Mouse (Mus musculus) CH12.LX (cell line): ENCODE measurements at regions not wholly inside any gene's neighbourhood (a gene's known extent, or its start where the extent isn't known, plus 50 kb on each side); places are given as distances from the start of the nearest gene placed in this dataset.

ENCODE experiments used
- DNase-seq: peaks from one replicate; pipeline ENCODE4 v3.0.0-alpha.2; 2013; ENCODE audit errors: extremely low read depth
- H3K27ac ChIP-seq: 2 replicates; pipeline ENCODE4 v1.5.1; 2012; ENCODE audit warnings: low read depth, mild to moderate bottlenecking, control low read depth, moderate library complexity; ENCODE audit not compliant: insufficient read depth
- H3K27me3 ChIP-seq: replicated peaks from 2 replicates; pipeline ENCODE3; 2012; ENCODE audit warnings: inconsistent platforms
- H3K36me3 ChIP-seq, 2 experiments: replicated peaks in 1 of 2; 2 replicates each; pipeline versions ENCODE3 to v1.6.1; 2012; ENCODE audit warnings: inconsistent platforms in 1 of 2, low read length in 1 of 2, mild to moderate bottlenecking in 1 of 2, mixed read lengths in 1 of 2, moderate library complexity in 1 of 2; ENCODE audit not compliant: control insufficient read depth in 1 of 2, insufficient read depth in 1 of 2
- H3K4me1 ChIP-seq, 2 experiments: 2 replicates each; pipeline ENCODE4 v1.6.1; 2012; ENCODE audit warnings: inconsistent platforms in 1 of 2, moderate library complexity in 1 of 2; ENCODE audit not compliant: insufficient read depth in 2 of 2, control insufficient read depth in 1 of 2
- H3K4me2 ChIP-seq: 2 replicates; pipeline ENCODE4 v1.6.1; 2012; ENCODE audit warnings: low read depth, mild to moderate bottlenecking, control low read depth; ENCODE audit not compliant: poor library complexity, insufficient read depth, severe bottlenecking
- H3K4me3 ChIP-seq, 3 experiments: fragments of 150-350 bp in 1 of 3; sonication (generic) in 1 of 3; replicated peaks in 1 of 3; 2 replicates each; pipeline versions ENCODE3 to v1.5.1; 2011 to 2012; ENCODE audit warnings: low read depth in 2 of 3, low read length in 2 of 3, mild to moderate bottlenecking in 2 of 3, moderate library complexity in 2 of 3, control low read depth in 1 of 3, improper control_type of control experiment in 1 of 3, inconsistent platforms in 1 of 3, mixed read lengths in 1 of 3; ENCODE audit not compliant: poor library complexity in 1 of 3
- H3K79me2 ChIP-seq: replicated peaks from 2 replicates; pipeline ENCODE4 v1.6.1; 2012; ENCODE audit warnings: mild to moderate bottlenecking, moderate library complexity; ENCODE audit not compliant: control insufficient read depth, poor library complexity, insufficient read depth, severe bottlenecking; ENCODE audit errors: extremely low read depth
- H3K9ac ChIP-seq: 2 replicates; pipeline ENCODE4 v1.6.1; 2012; ENCODE audit warnings: low read depth, mild to moderate bottlenecking, control low read depth, moderate library complexity; ENCODE audit not compliant: insufficient read depth
- H3K9me3 ChIP-seq: replicated peaks from 2 replicates; pipeline ENCODE3; 2012; ENCODE audit warnings: low read length, inconsistent platforms, mixed read lengths
- BHLHE40 ChIP-seq: IDR thresholded peaks from 2 replicates; pipeline ENCODE4 v1.6.1; 2011; ENCODE audit warnings: mild to moderate bottlenecking, low read depth, low read length, improper control_type of control experiment
- CHD2 ChIP-seq: IDR thresholded peaks from 2 replicates; pipeline ENCODE4 v1.6.1; 2011; ENCODE audit warnings: low read length, improper control_type of control experiment
- CTCF ChIP-seq, 2 experiments: IDR thresholded peaks in 1 of 2; conservative IDR thresholded peaks in 1 of 2; 2 replicates each; pipeline ENCODE4 v1.5.1; 2011 to 2012; ENCODE audit warnings: low read depth in 2 of 2, low read length in 2 of 2, improper control_type of control experiment in 1 of 2, inconsistent platforms in 1 of 2, mild to moderate bottlenecking in 1 of 2, moderate library complexity in 1 of 2
- E2F4 ChIP-seq: IDR thresholded peaks from 2 replicates; pipeline ENCODE4 v1.6.1; 2011; ENCODE audit warnings: low read depth, low read length, improper control_type of control experiment; ENCODE audit not compliant: insufficient replicate concordance
- ELF1 ChIP-seq: IDR thresholded peaks from 2 replicates; pipeline ENCODE4 v1.6.1; 2014; ENCODE audit warnings: low read depth, mild to moderate bottlenecking, inconsistent platforms, low read length, improper control_type of control experiment
- EP300 ChIP-seq: IDR thresholded peaks from 2 replicates; pipeline ENCODE4 v1.6.1; 2011; ENCODE audit warnings: low read length, improper control_type of control experiment
- ETS1 ChIP-seq: conservative IDR thresholded peaks from 2 replicates; pipeline ENCODE4 v1.6.1; 2012; ENCODE audit warnings: low read depth, mild to moderate bottlenecking, inconsistent platforms, low read length, improper control_type of control experiment, moderate library complexity
- IRF4 ChIP-seq: IDR thresholded peaks from 2 replicates; pipeline ENCODE4 v1.6.1; 2014; ENCODE audit warnings: low read depth, mild to moderate bottlenecking, inconsistent platforms, low read length, improper control_type of control experiment
- JUN ChIP-seq: IDR thresholded peaks from 2 replicates; pipeline ENCODE4 v1.6.1; 2011; ENCODE audit warnings: low read depth, mild to moderate bottlenecking, low read length, improper control_type of control experiment, moderate library complexity; ENCODE audit not compliant: insufficient read depth
- JUND ChIP-seq: conservative IDR thresholded peaks from 2 replicates; pipeline ENCODE4 v1.6.1; 2011; ENCODE audit warnings: low read depth, low read length, improper control_type of control experiment
- KAT2A ChIP-seq: IDR thresholded peaks from 2 replicates; pipeline ENCODE4 v1.6.1; 2012; ENCODE audit warnings: low read length, improper control_type of control experiment, inconsistent platforms; ENCODE audit not compliant: insufficient replicate concordance
- MAX ChIP-seq: IDR thresholded peaks from 2 replicates; pipeline ENCODE4 v1.6.1; 2011; ENCODE audit warnings: low read length, improper control_type of control experiment
- MAZ ChIP-seq: IDR thresholded peaks from 2 replicates; pipeline ENCODE4 v1.6.1; 2012; ENCODE audit warnings: low read depth, mild to moderate bottlenecking, inconsistent platforms, low read length, improper control_type of control experiment, moderate library complexity
- MEF2A ChIP-seq: IDR thresholded peaks from 2 replicates; pipeline ENCODE4 v1.6.1; 2014; ENCODE audit warnings: low read depth, mild to moderate bottlenecking, inconsistent platforms, low read length, improper control_type of control experiment, borderline replicate concordance
- MXI1 ChIP-seq: IDR thresholded peaks from 2 replicates; pipeline ENCODE4 v1.6.1; 2011; ENCODE audit warnings: mild to moderate bottlenecking, low read depth, low read length, improper control_type of control experiment
- NRF1 ChIP-seq: IDR thresholded peaks from 2 replicates; pipeline ENCODE4 v1.6.1; 2014; ENCODE audit warnings: low read depth, mild to moderate bottlenecking, inconsistent platforms, low read length, improper control_type of control experiment, moderate library complexity
- POLR2A ChIP-seq: IDR thresholded peaks from 2 replicates; pipeline ENCODE4 v1.6.1; 2011; ENCODE audit warnings: low read depth, mild to moderate bottlenecking, improper control_type of control experiment, low read length
- POLR2AphosphoS2 ChIP-seq: IDR thresholded peaks from 2 replicates; pipeline ENCODE4 v1.6.1; 2011; ENCODE audit warnings: low read depth, low read length, improper control_type of control experiment
- RAD21 ChIP-seq: IDR thresholded peaks from 2 replicates; pipeline ENCODE4 v1.6.1; 2011; ENCODE audit warnings: low read depth, mild to moderate bottlenecking, low read length, improper control_type of control experiment, moderate library complexity
- SIN3A ChIP-seq: IDR thresholded peaks from 2 replicates; pipeline ENCODE4 v1.6.1; 2012; ENCODE audit warnings: low read length, improper control_type of control experiment, inconsistent platforms
- SMC3 ChIP-seq: IDR thresholded peaks from 2 replicates; pipeline ENCODE4 v1.6.1; 2011; ENCODE audit warnings: low read depth, low read length, improper control_type of control experiment
- TCF12 ChIP-seq: IDR thresholded peaks from 2 replicates; pipeline ENCODE4 v1.6.1; 2014; ENCODE audit warnings: low read depth, mild to moderate bottlenecking, inconsistent platforms, low read length, improper control_type of control experiment
- UBTF ChIP-seq: IDR thresholded peaks from 2 replicates; pipeline ENCODE4 v1.6.1; 2012; ENCODE audit warnings: low read depth, mild to moderate bottlenecking, inconsistent platforms, low read length, improper control_type of control experiment, moderate library complexity
- USF1 ChIP-seq: IDR thresholded peaks from 2 replicates; pipeline ENCODE4 v1.6.1; 2014; ENCODE audit warnings: low read depth, mild to moderate bottlenecking, inconsistent platforms, low read length, improper control_type of control experiment
- ZKSCAN1 ChIP-seq: IDR thresholded peaks from 2 replicates; pipeline ENCODE4 v1.6.1; 2012; ENCODE audit warnings: low read depth, inconsistent platforms, low read length, improper control_type of control experiment, borderline replicate concordance
- ZMIZ1 ChIP-seq: IDR thresholded peaks from 2 replicates; pipeline ENCODE4 v1.6.1; 2012; ENCODE audit warnings: low read depth, mild to moderate bottlenecking, inconsistent platforms, low read length, improper control_type of control experiment
- dilution Hi-C: fragments of 300-500 bp; cut with MboI; formaldehyde crosslinking; loops from 2 replicates; pipeline ENCODE4 v1.14.3; 2020; ENCODE audit warnings: low sequenced_read_pairs; ENCODE audit not compliant: extremely low pct_unique_long_range_greater_than_20kb, extremely low pct_ligation_motif_present
- in situ Hi-C: fragments of 300-500 bp; cut with MboI; formaldehyde crosslinking; loops from 3 replicates; pipeline ENCODE4 v1.14.3; 2019; ENCODE audit warnings: low sequenced_read_pairs, low pct_ligation_motif_present, low pct_unique_long_range_greater_than_20kb, mixed read lengths

DNA sequence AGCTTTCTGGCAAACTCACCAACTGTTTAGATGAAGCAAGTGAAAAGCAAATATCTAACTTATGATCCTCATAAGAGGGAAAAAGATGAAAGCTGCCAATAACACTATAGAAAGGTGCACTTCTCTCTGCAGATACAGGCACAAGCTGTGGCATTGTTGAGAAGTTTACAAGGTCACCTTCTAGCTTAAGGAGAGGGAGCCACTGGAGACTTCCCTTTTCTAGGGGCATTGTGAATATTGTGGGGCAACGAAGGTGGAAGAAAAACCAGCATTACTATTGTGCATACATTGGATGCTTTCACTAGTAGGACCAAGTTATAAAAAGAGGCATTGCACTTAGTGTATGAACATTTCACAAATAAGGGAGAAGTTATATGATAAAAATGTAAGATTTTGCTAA is 68.1 kb upstream of the Dock10 start:
- dilution Hi-C loops = no loop called here
- in situ Hi-C loops = loop anchor here (25.0 kb wide), 1 partner anchor 436 kb away; no protein-coding TSS in a partner anchor
- H3K79me2 ChIP-seq = no peaks in the 10 kb centered on the region
- H3K27ac ChIP-seq = no peak overlapping the region
- no peak overlapping the region for H3K9ac ChIP-seq
- no peaks in the 10 kb centered on the region for H3K27me3 ChIP-seq
- no peak overlapping the region for H3K4me2 ChIP-seq
- no peaks in the 10 kb centered on the region for H3K36me3 ChIP-seq
- no peaks in the 10 kb centered on the region for H3K9me3 ChIP-seq
- no peak overlapping the region for H3K4me3 ChIP-seq
- TF ChIP-seq ZMIZ1 = no peak
- TF ChIP-seq POLR2A = no peak
- no peak for TF ChIP-seq SIN3A
- no peak for TF ChIP-seq RAD21
- no peak for TF ChIP-seq JUN
- no peak for TF ChIP-seq EP300
- no peak for TF ChIP-seq MAZ
- TF ChIP-seq MAX = no peak
- no peak for TF ChIP-seq CHD2
- no peak for TF ChIP-seq E2F4
- no peak for TF ChIP-seq ETS1
- no peak for TF ChIP-seq USF1
- TF ChIP-seq KAT2A = no peak
- no peak for TF ChIP-seq IRF4
- TF ChIP-seq TCF12 = no peak
- TF ChIP-seq SMC3 = no peak
- TF ChIP-seq CTCF (conservative IDR thresholded peaks at IDR 0.05 in 1 of 2, IDR thresholded peaks at IDR 0.05 in 1 of 2; ENCODE audit: low read depth in 2 of 2, low read length in 2 of 2) = no peak
- DNase-seq = no peak
- H3K4me1 ChIP-seq = peaks cover 3% of the 10 kb centered on the region in 2 experiments; a peak in 2 of 4 replicates

GRCm38 (mm10) chr1:80823953-80824352 is 65.6 kb upstream of the Dock10 start:
- H3K9ac ChIP-seq = no peak overlapping the region
- H3K9me3 ChIP-seq = no peaks in the 10 kb centered on the region
- no peaks in the 10 kb centered on the region for H3K36me3 ChIP-seq
- H3K27me3 ChIP-seq = no peaks in the 10 kb centered on the region
- TF ChIP-seq ELF1 (no peak), NRF1 (no peak), ZKSCAN1 (no peak), JUND (no peak), KAT2A (no peak), ETS1 (no peak), UBTF (no peak), IRF4 (no peak), MAX (no peak), USF1 (no peak), EP300 (no peak), MEF2A (no peak), BHLHE40 (no peak), MXI1 (no peak), RAD21 (no peak), POLR2AphosphoS2 (no peak)
- TF ChIP-seq, all 38 proteins: peak for 0
- in situ Hi-C loops (no loop called here), dilution Hi-C loops (no loop called here)
- Histone ChIP-seq H3K4me3 (no peak overlapping the region), H3K79me2 (no peaks in the 10 kb centered on the region), H3K4me1 (peaks cover 3% of the 10 kb centered on the region in 2 experiments; a peak in 2 of 4 replicates), H3K4me2 (no peak overlapping the region), H3K27ac (no peak overlapping the region)
- DNase-seq = no peak
